Mouse (Mus musculus) midbrain, embryonic 10.5 days (tissue): ENCODE data around the gene Ribc1. TPM values are rescaled to one million over a fixed set of nuclear protein-coding genes. Genes with fewer than 3 reads are reported as not detected.

Experiments used
- DNase-seq: peaks from one replicate; pipeline ENCODE4 v3.0.0-alpha.2; 2017; ENCODE audit warnings: low spot score
- H3K27ac ChIP-seq: fragments of 300-500 bp; sonication (generic); replicated peaks from 2 replicates; pipeline ENCODE4 v1.5.1; 2016; ENCODE audit warnings: mild to moderate bottlenecking
- H3K27me3 ChIP-seq: fragments of 300-500 bp; sonication (generic); 2 replicates; pipeline ENCODE4 v1.6.1; 2016; ENCODE audit warnings: low read depth, mild to moderate bottlenecking; ENCODE audit not compliant: poor library complexity, severe bottlenecking
- H3K36me3 ChIP-seq: fragments of 300-500 bp; sonication (generic); 2 replicates; pipeline ENCODE4 v1.6.1; 2016; ENCODE audit warnings: mild to moderate bottlenecking, moderate library complexity
- H3K4me1 ChIP-seq: fragments of 300-500 bp; sonication (generic); 2 replicates; pipeline ENCODE4 v1.6.1; 2016
- H3K4me3 ChIP-seq: fragments of 300-500 bp; sonication (generic); 2 replicates; pipeline ENCODE4 v1.5.1; 2016; ENCODE audit warnings: mild to moderate bottlenecking, moderate library complexity
- H3K9me3 ChIP-seq: fragments of 300-500 bp; sonication (generic); replicated peaks from 2 replicates; pipeline ENCODE4 v1.6.1; 2016; ENCODE audit warnings: mild to moderate bottlenecking
- WGBS: fragments of 180-500 bp; shearing (Covaris S2); methylation state at CpG from one replicate; pipeline ENCODE4 v1.1.7; 2016; 5-methylcytosine and 5-hydroxymethylcytosine counted together
- polyA plus RNA-seq: library from polyadenylated mRNA; unstranded; fragments of >200 nt; fragmentation: Nextera tagmentation; extraction: Ambion mirVana; gene quantifications from 2 replicates; pipeline ENCODE4 v1.2.1, GENCODE M21; 2016

Gene Ribc1
- 5.9 and 6.3 TPM in 2 replicates for polyA plus RNA-seq

- peaks cover 96% of the 10 kb centered on the region for H3K27me3 ChIP-seq
- H3K36me3 ChIP-seq, result peaks cover 12% of the 10 kb centered on the region
- H3K4me3 ChIP-seq, result peak within 1 kb of the TSS; percentile 68
- no peaks in the 10 kb centered on the region for H3K9me3 ChIP-seq
- H3K27ac ChIP-seq, result peak within 1 kb of the TSS; percentile 91
- peak; percentile 88 for DNase-seq
- H3K4me1 ChIP-seq, result peaks cover 16% of the 10 kb centered on the region
- WGBS, result 14% methylated on average over 64 of the region's 64 CpGs
Observed at GRCm38 (mm10) chrX:152016151-152017145, at the start of gene Ribc1, which contains the start of gene Smc1a. Ribc1 (minus strand) TSS chrX:152016295. Smc1a (plus strand) TSS chrX:152016428.

GRCm38 (mm10) chrX:152065674-152066073, 49.6 kb upstream of the Ribc1 start:
- DNase-seq, result no peak
- Histone ChIP-seq H3K4me3 (no peak overlapping the region), H3K36me3 (peaks cover 35% of the 10 kb centered on the region), H3K27me3 (peaks cover 98% of the 10 kb centered on the region), H3K9me3 (no peaks in the 10 kb centered on the region), H3K4me1 (no peaks in the 10 kb centered on the region), H3K27ac (no peak overlapping the region)
- WGBS, result 73% methylated on average over 2 of the region's 2 CpGs

GRCm38 (mm10) chrX:152054094-152054493, 38.0 kb upstream of the Ribc1 start:
- no peak overlapping the region for H3K4me3 ChIP-seq
- peaks cover 69% of the 10 kb centered on the region for H3K36me3 ChIP-seq
- no peaks in the 10 kb centered on the region for H3K4me1 ChIP-seq
- 83% methylated on average over 1 of the region's 1 CpGs for WGBS
- DNase-seq, result no peak
- no peak overlapping the region for H3K27ac ChIP-seq
- no peaks in the 10 kb centered on the region for H3K9me3 ChIP-seq
- H3K27me3 ChIP-seq, result peaks cover 100% of the 10 kb centered on the region

GRCm38 (mm10) chrX:152052546-152052945, 36.5 kb upstream of the Ribc1 start:
- peaks cover 100% of the 10 kb centered on the region for H3K27me3 ChIP-seq
- no peak for DNase-seq
- no peaks in the 10 kb centered on the region for H3K9me3 ChIP-seq
- no peak overlapping the region for H3K4me3 ChIP-seq
- H3K27ac ChIP-seq, result no peak overlapping the region
- H3K36me3 ChIP-seq, result peaks cover 70% of the 10 kb centered on the region
- 74% methylated on average over 3 of the region's 3 CpGs for WGBS
- no peaks in the 10 kb centered on the region for H3K4me1 ChIP-seq

- Histone ChIP-seq H3K4me1 (no peaks in the 10 kb centered on the region), H3K4me3 (no peak overlapping the region), H3K27ac (no peak overlapping the region), H3K9me3 (no peaks in the 10 kb centered on the region), H3K36me3 (peaks cover 74% of the 10 kb centered on the region), H3K27me3 (peaks cover 100% of the 10 kb centered on the region)
- DNase-seq, result no peak
Observed at GRCm38 (mm10) chrX:152047230-152047629, 31.1 kb upstream of the Ribc1 start.

- Histone ChIP-seq H3K27me3 (peaks cover 92% of the 10 kb centered on the region), H3K4me3 (no peak overlapping the region), H3K27ac (no peak overlapping the region), H3K9me3 (no peaks in the 10 kb centered on the region), H3K4me1 (no peaks in the 10 kb centered on the region), H3K36me3 (peaks cover 68% of the 10 kb centered on the region)
- DNase-seq, result no peak
Observed at GRCm38 (mm10) chrX:152039865-152040264, 23.8 kb upstream of the Ribc1 start.

GRCm38 (mm10) chrX:152019294-152019693, 3.2 kb upstream of the Ribc1 start:
- peaks cover 16% of the 10 kb centered on the region for H3K4me1 ChIP-seq
- no peaks in the 10 kb centered on the region for H3K9me3 ChIP-seq
- peaks cover 94% of the 10 kb centered on the region for H3K27me3 ChIP-seq
- peaks cover 17% of the 10 kb centered on the region for H3K36me3 ChIP-seq
- no peak overlapping the region for H3K27ac ChIP-seq
- DNase-seq, result no peak
- H3K4me3 ChIP-seq, result no peak overlapping the region
- 89% methylated on average over 2 of the region's 2 CpGs for WGBS

- peak overlapping the region; percentile 68 for H3K4me3 ChIP-seq
- H3K4me1 ChIP-seq, result peaks cover 16% of the 10 kb centered on the region
- peaks cover 12% of the 10 kb centered on the region for H3K36me3 ChIP-seq
- no peaks in the 10 kb centered on the region for H3K9me3 ChIP-seq
- DNase-seq, result no peak
- H3K27me3 ChIP-seq, result peaks cover 94% of the 10 kb centered on the region
- 21% methylated on average over 14 of the region's 14 CpGs for WGBS
- peak overlapping the region; percentile 91 for H3K27ac ChIP-seq
Observed at GRCm38 (mm10) chrX:152017186-152017585, 1.1 kb upstream of the Ribc1 start.

- 24% methylated on average over 11 of the region's 11 CpGs for WGBS
- no peak for DNase-seq
- H3K9me3 ChIP-seq, result no peaks in the 10 kb centered on the region
- peak overlapping the region; percentile 68 for H3K4me3 ChIP-seq
- peaks cover 16% of the 10 kb centered on the region for H3K4me1 ChIP-seq
- H3K27ac ChIP-seq, result peak overlapping the region; percentile 91
- H3K27me3 ChIP-seq, result peaks cover 96% of the 10 kb centered on the region
- H3K36me3 ChIP-seq, result peaks cover 12% of the 10 kb centered on the region
Observed at GRCm38 (mm10) chrX:152015752-152016150, 344 bp downstream of the Ribc1 start.

GRCm38 (mm10) chrX:152007863-152008262, 8.2 kb downstream of the Ribc1 start:
- H3K27me3 ChIP-seq, result peaks cover 99% of the 10 kb centered on the region
- H3K36me3 ChIP-seq, result peaks cover 37% of the 10 kb centered on the region
- H3K4me3 ChIP-seq, result no peak overlapping the region
- no peak overlapping the region for H3K27ac ChIP-seq
- no peaks in the 10 kb centered on the region for H3K9me3 ChIP-seq
- no peaks in the 10 kb centered on the region for H3K4me1 ChIP-seq
- no peak for DNase-seq
- 75% methylated on average over 1 of the region's 1 CpGs for WGBS

- H3K27ac ChIP-seq, result no peak overlapping the region
- WGBS, result 81% methylated on average over 2 of the region's 2 CpGs
- no peaks in the 10 kb centered on the region for H3K4me1 ChIP-seq
- peaks cover 100% of the 10 kb centered on the region for H3K27me3 ChIP-seq
- peaks cover 37% of the 10 kb centered on the region for H3K36me3 ChIP-seq
- DNase-seq, result no peak
- no peaks in the 10 kb centered on the region for H3K9me3 ChIP-seq
- H3K4me3 ChIP-seq, result peak overlapping the region; percentile 61
Observed at GRCm38 (mm10) chrX:152002865-152003264, 13.2 kb downstream of the Ribc1 start.

- no peaks in the 10 kb centered on the region for H3K4me1 ChIP-seq
- peak; percentile 84 for DNase-seq
- WGBS, result 24% methylated on average over 39 of the region's 41 CpGs
- H3K9me3 ChIP-seq, result no peaks in the 10 kb centered on the region
- peaks cover 100% of the 10 kb centered on the region for H3K27me3 ChIP-seq
- peak within 1 kb of the TSS; percentile 81 for H3K27ac ChIP-seq
- peak within 1 kb of the TSS; percentile 61 for H3K4me3 ChIP-seq
- H3K36me3 ChIP-seq, result peaks cover 31% of the 10 kb centered on the region
Observed at GRCm38 (mm10) chrX:152001737-152002710, 14.1 kb downstream of the Ribc1 start, which contains the start of gene Hsd17b10. Hsd17b10 (plus strand) TSS chrX:152001845.
